Mouse (Mus musculus): Measurements from ENCODE around the gene Rgl1.

GRCm38 (mm10) chr1:152550544-152550943 lies 215.6 kb downstream of the Rgl1 start:
- TF ChIP-seq POLR2A (IDR thresholded peaks at IDR 0.05; ENCODE audit: insufficient read depth, low read length): no peak
- TF ChIP-seq CTCF (IDR thresholded peaks at IDR 0.05; ENCODE audit: low read depth, low read length): no peak
- no peak for TF ChIP-seq EP300 (IDR thresholded peaks at IDR 0.05; ENCODE audit: insufficient read depth, low read depth, low read length)
